Mouse (Mus musculus): ENCODE data around the gene Ahdc1. TPM values are rescaled to one million over a fixed set of nuclear protein-coding genes. Genes with fewer than 3 reads are reported as not detected.

Gene Ahdc1
- polyA plus RNA-seq, 1 experiment from 2014 or later, result 10.4 TPM

DNA sequence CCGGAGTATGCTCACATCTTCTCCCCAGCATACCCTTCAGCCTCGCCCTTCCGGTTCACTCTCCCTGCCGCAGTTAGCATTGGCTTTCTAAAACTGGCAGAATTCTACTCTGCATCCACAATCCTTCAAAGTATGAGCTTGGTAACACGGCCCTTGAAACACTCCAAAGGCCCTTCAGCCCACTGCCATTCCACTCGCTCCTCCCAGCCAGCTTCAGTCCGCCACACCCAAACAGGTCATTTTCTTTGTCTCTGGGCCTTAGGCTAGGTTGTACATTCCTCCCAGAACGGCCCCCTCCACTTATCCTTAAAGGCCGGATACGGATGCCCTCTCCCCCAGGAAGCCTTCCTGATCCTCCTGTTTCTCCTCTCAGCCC, 93.1 kb downstream of the Ahdc1 start:
- Histone ChIP-seq H3K4me1 (ENCODE audit: control insufficient read depth, insufficient read depth, low read depth, low read length) (peaks cover 16% of the 10 kb centered on the region; the same call in 1 of the 2 replicates), H3K4me2 (ENCODE audit: low read length) (peak overlapping the region; percentile 35), H3K36me3 (ENCODE audit: control insufficient read depth, insufficient read depth, low read length) (no peaks in the 10 kb centered on the region), H3K4me3 (ENCODE audit: low read length) (no peak overlapping the region), H3K9ac (ENCODE audit: low read depth, low read length) (no peak overlapping the region; the same call in 1 of the 2 replicates), H3K27me3 (replicated peaks; ENCODE audit: control insufficient read depth, insufficient read depth, low read length) (no peaks in the 10 kb centered on the region), H3K9me3 (ENCODE audit: control insufficient read depth, low read length) (no peaks in the 10 kb centered on the region), H3K27ac (ENCODE audit: low read depth, low read length) (peak overlapping the region; percentile 29; the same call in 1 of the 2 replicates)
- 37% methylated on average over 10 of the region's 10 CpGs for WGBS
- no peak for ATAC-seq

GRCm38 (mm10) chr4:133106691-133107090, 95.6 kb downstream of the Ahdc1 start:
- 98% methylated on average over 7 of the region's 7 CpGs for WGBS
- no peaks in the 10 kb centered on the region for H3K9me3 ChIP-seq (ENCODE audit: control insufficient read depth, low read length)
- H3K27me3 ChIP-seq (replicated peaks; ENCODE audit: control insufficient read depth, insufficient read depth, low read length), result no peaks in the 10 kb centered on the region
- H3K36me3 ChIP-seq (ENCODE audit: control insufficient read depth, insufficient read depth, low read length), result no peaks in the 10 kb centered on the region
- no peak for ATAC-seq
- H3K27ac ChIP-seq (ENCODE audit: low read depth, low read length), result no peak overlapping the region
- no peak overlapping the region for H3K9ac ChIP-seq (ENCODE audit: low read depth, low read length)
- peaks cover 16% of the 10 kb centered on the region; the same call in 1 of the 2 replicates for H3K4me1 ChIP-seq (ENCODE audit: control insufficient read depth, insufficient read depth, low read depth, low read length)
- no peak overlapping the region for H3K4me2 ChIP-seq (ENCODE audit: low read length)
- H3K4me3 ChIP-seq (ENCODE audit: low read length), result no peak overlapping the region

GRCm38 (mm10) chr4:133107788-133108281, 96.8 kb downstream of the Ahdc1 start:
- peak overlapping the region; percentile 34; the same call in 1 of the 2 replicates for H3K27ac ChIP-seq (ENCODE audit: low read depth, low read length)

DNA sequence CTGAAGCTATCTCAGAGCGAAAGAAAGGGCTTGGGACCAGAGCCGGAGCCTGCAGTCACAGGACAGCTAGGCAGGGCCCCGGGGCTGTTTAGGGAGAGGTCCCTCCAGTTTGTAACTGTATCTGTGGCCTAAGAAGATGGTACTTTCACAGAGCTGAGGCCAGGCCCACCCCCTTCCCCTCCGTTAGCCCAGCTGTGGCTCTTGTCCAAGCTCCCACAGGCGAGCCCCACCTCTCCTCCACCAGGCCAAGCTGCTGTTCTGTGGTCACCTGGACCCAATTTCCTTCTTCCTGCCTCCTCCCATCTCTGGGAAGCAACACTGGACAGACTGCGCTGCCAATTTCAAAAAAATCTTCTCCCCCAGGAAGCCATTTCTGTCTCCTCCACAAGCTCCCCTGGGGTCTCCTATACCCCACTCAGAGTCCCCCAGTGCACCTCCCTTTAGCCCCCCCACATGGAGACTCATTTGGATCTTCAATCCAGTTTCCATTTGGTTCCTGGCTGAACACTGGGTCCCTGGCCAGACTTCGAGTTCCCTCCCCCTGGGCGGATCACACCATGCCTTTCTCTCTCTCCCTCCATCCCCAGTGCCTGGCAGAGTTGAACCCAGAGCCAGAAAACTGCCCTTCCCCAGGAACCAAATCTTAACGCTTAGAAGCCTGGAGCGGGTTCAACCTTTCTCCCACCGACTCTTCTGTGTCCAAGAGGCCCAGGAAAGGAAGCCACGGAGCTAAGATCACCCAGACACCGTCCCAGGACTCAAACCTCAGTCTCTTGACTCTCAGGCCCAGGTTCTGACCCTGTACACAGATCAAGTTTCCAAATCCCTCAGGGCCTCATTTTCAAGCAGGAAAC, 97.6 kb downstream of the Ahdc1 start:
- H3K9ac ChIP-seq (ENCODE audit: low read depth, low read length), result no peak overlapping the region
- no peaks in the 10 kb centered on the region for H3K9me3 ChIP-seq (ENCODE audit: control insufficient read depth, low read length)
- no peaks in the 10 kb centered on the region for H3K27me3 ChIP-seq (replicated peaks; ENCODE audit: control insufficient read depth, insufficient read depth, low read length)
- H3K4me1 ChIP-seq (ENCODE audit: control insufficient read depth, insufficient read depth, low read depth, low read length), result peaks cover 11% of the 10 kb centered on the region; the same call in 1 of the 2 replicates
- peak overlapping the region; percentile 21 for H3K27ac ChIP-seq (ENCODE audit: low read depth, low read length)
- no peak overlapping the region for H3K4me2 ChIP-seq (ENCODE audit: low read length)
- H3K4me3 ChIP-seq (ENCODE audit: low read length), result no peak overlapping the region
- no peak for ATAC-seq
- WGBS, result 69% methylated on average over 13 of the region's 13 CpGs
- no peaks in the 10 kb centered on the region for H3K36me3 ChIP-seq (ENCODE audit: control insufficient read depth, insufficient read depth, low read length)

More at GRCm38 (mm10) chr4:133107788-133108281, 96.8 kb downstream of the Ahdc1 start:
- peaks cover 16% of the 10 kb centered on the region; the same call in 1 of the 2 replicates for H3K4me1 ChIP-seq (ENCODE audit: control insufficient read depth, insufficient read depth, low read depth, low read length)
- no peak overlapping the region for H3K9ac ChIP-seq (ENCODE audit: low read depth, low read length)
- ATAC-seq, result 0 out of 2 replicates have a peak, but pooled peaks have one; percentile 22
- no peaks in the 10 kb centered on the region for H3K9me3 ChIP-seq (ENCODE audit: control insufficient read depth, low read length)
- no peak overlapping the region for H3K4me3 ChIP-seq (ENCODE audit: low read length)
- 59% methylated on average over 13 of the region's 13 CpGs for WGBS
- no peak overlapping the region for H3K4me2 ChIP-seq (ENCODE audit: low read length)
- H3K36me3 ChIP-seq (ENCODE audit: control insufficient read depth, insufficient read depth, low read length), result no peaks in the 10 kb centered on the region
- no peaks in the 10 kb centered on the region for H3K27me3 ChIP-seq (replicated peaks; ENCODE audit: control insufficient read depth, insufficient read depth, low read length)

DNA sequence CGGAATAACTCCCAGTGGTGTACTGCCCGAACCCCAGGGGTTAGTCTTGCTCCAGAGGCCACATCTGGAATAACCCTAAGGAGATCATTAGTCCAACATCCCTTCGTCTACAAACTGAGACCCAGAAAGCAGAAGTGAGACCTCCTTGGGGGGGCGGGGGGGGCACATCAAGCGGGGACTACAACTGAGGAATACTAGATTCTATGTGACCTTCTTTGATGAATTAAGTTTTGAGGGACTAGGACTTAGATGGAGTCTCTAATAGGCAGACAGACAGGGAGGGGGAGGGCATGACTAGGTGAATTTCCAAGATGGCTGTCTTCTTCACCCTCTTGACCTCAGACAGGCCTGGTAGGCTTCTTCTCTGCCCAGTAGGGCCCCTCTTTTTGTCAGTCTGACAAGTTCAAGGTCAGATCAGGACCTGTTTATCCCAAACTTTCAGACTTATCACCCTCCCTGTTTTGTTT, 98.3 kb downstream of the Ahdc1 start:
- no peak for ATAC-seq
- no peak overlapping the region for H3K9ac ChIP-seq (ENCODE audit: low read depth, low read length)
- H3K36me3 ChIP-seq (ENCODE audit: control insufficient read depth, insufficient read depth, low read length), result no peaks in the 10 kb centered on the region
- H3K27me3 ChIP-seq (replicated peaks; ENCODE audit: control insufficient read depth, insufficient read depth, low read length), result no peaks in the 10 kb centered on the region
- WGBS, result 79% methylated on average over 5 of the region's 5 CpGs
- H3K4me1 ChIP-seq (ENCODE audit: control insufficient read depth, insufficient read depth, low read depth, low read length), result 0 out of 2 replicates have a peak, but pooled peaks cover 5% of the 10 kb centered on the region
- no peak overlapping the region for H3K4me3 ChIP-seq (ENCODE audit: low read length)
- H3K9me3 ChIP-seq (ENCODE audit: control insufficient read depth, low read length), result no peaks in the 10 kb centered on the region
- no peak overlapping the region for H3K27ac ChIP-seq (ENCODE audit: low read depth, low read length)
- no peak overlapping the region for H3K4me2 ChIP-seq (ENCODE audit: low read length)

- Histone ChIP-seq H3K27me3 (replicated peaks; ENCODE audit: control insufficient read depth, insufficient read depth, low read length) (no peaks in the 10 kb centered on the region), H3K9me3 (ENCODE audit: control insufficient read depth, low read length) (no peaks in the 10 kb centered on the region), H3K36me3 (ENCODE audit: control insufficient read depth, insufficient read depth, low read length) (no peaks in the 10 kb centered on the region), H3K4me1 (ENCODE audit: control insufficient read depth, insufficient read depth, low read depth, low read length) (peaks cover 12% of the 10 kb centered on the region), H3K4me2 (ENCODE audit: low read length) (no peak overlapping the region), H3K9ac (ENCODE audit: low read depth, low read length) (no peak overlapping the region), H3K4me3 (ENCODE audit: low read length) (no peak overlapping the region), H3K27ac (ENCODE audit: low read depth, low read length) (no peak overlapping the region)
- 58% methylated on average over 13 of the region's 13 CpGs for WGBS
- ATAC-seq, result no peak
Observed at GRCm38 (mm10) chr4:133112175-133112838, 101.2 kb downstream of the Ahdc1 start.

DNA sequence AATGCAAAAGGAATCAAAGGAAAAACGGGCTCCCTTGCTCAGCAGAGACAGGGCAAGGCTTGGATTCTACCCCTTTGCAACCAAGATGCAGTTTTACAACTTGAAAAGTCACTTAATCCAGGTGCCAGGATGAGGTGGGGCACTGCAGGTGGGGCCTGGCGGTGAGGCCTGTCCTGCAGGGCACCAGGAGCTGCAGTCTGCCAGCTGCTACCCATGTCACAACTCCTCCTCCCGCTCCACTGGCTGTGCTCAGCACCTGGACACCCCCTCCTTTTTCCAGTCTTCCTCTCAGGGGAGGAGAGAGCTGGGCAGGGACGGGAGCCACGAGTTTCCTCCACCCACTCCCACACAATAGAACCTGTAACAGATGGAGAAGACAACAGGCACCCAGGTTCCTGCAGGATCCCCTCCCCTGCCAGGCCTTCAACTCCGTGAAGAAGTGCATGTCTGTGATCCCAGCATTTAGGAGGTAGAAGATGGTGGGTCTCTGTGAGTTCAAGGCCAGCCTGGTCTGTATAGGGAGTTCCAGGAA, 102.4 kb downstream of the Ahdc1 start:
- Histone ChIP-seq H3K36me3 (ENCODE audit: control insufficient read depth, insufficient read depth, low read length) (no peaks in the 10 kb centered on the region), H3K27me3 (replicated peaks; ENCODE audit: control insufficient read depth, insufficient read depth, low read length) (no peaks in the 10 kb centered on the region), H3K4me3 (ENCODE audit: low read length) (no peak overlapping the region), H3K27ac (ENCODE audit: low read depth, low read length) (no peak overlapping the region), H3K9ac (ENCODE audit: low read depth, low read length) (no peak overlapping the region), H3K4me1 (ENCODE audit: control insufficient read depth, insufficient read depth, low read depth, low read length) (peaks cover 15% of the 10 kb centered on the region), H3K4me2 (ENCODE audit: low read length) (no peak overlapping the region), H3K9me3 (ENCODE audit: control insufficient read depth, low read length) (no peaks in the 10 kb centered on the region)
- ATAC-seq, result no peak
- 54% methylated on average over 6 of the region's 6 CpGs for WGBS

DNA sequence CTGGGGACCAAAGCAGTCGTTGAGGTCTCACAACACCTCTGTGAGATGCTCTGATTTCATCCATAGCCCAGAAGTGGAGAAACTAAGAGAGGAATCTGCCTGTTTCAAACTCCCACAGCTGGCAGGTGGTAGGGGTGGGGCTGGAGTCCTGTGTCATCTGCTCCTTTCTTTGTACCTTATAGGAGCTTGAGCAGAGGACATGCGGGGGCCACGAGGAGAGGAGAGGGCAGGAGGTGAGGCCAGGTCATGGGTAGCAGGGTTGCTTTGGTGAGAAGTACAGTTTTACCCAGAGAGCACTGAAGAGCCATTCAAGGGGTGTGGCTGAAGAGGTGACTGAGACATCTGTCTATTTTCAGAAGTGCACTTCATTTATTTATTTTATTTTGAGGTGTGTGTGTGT, 103.7 kb downstream of the Ahdc1 start:
- Histone ChIP-seq H3K27me3 (replicated peaks; ENCODE audit: control insufficient read depth, insufficient read depth, low read length) (no peaks in the 10 kb centered on the region), H3K9ac (ENCODE audit: low read depth, low read length) (no peak overlapping the region), H3K27ac (ENCODE audit: low read depth, low read length) (no peak overlapping the region), H3K4me3 (ENCODE audit: low read length) (no peak overlapping the region), H3K9me3 (ENCODE audit: control insufficient read depth, low read length) (no peaks in the 10 kb centered on the region), H3K4me1 (ENCODE audit: control insufficient read depth, insufficient read depth, low read depth, low read length) (peaks cover 15% of the 10 kb centered on the region), H3K36me3 (ENCODE audit: control insufficient read depth, insufficient read depth, low read length) (no peaks in the 10 kb centered on the region), H3K4me2 (ENCODE audit: low read length) (no peak overlapping the region)
- ATAC-seq, result no peak
- WGBS, result 81% methylated on average over 3 of the region's 3 CpGs
